Mouse (Mus musculus) midbrain, embryonic 13.5 days (tissue): ENCODE measurements around the gene Tmprss3. TPM values are rescaled to one million over a fixed set of nuclear protein-coding genes. Genes with fewer than 3 reads are reported as not detected.

Experiments
- ATAC-seq: fragments of 200-750 bp; cut with Nextera tagmentation; 2 replicates; pipeline ENCODE4 v1.8.0; 2017; ENCODE audit warnings: mild to moderate bottlenecking, moderate TSS enrichment, moderate library complexity
- H3K27ac ChIP-seq: fragments of 300-500 bp; sonication (generic); 2 replicates; pipeline ENCODE4 v1.5.1; 2015; ENCODE audit warnings: inconsistent platforms, mild to moderate bottlenecking, moderate library complexity
- H3K27me3 ChIP-seq: fragments of 300-500 bp; sonication (generic); 2 replicates; pipeline ENCODE4 v1.6.1; 2015; ENCODE audit warnings: mild to moderate bottlenecking, inconsistent platforms
- H3K36me3 ChIP-seq: fragments of 300-500 bp; sonication (generic); 2 replicates; pipeline ENCODE4 v1.6.1; 2015; ENCODE audit warnings: mild to moderate bottlenecking, inconsistent platforms
- H3K4me1 ChIP-seq: fragments of 300-500 bp; sonication (generic); replicated peaks from 2 replicates; pipeline ENCODE4 v1.6.1; 2015; ENCODE audit warnings: inconsistent platforms
- H3K4me2 ChIP-seq: fragments of 300-500 bp; sonication (generic); replicated peaks from 2 replicates; pipeline ENCODE4 v1.6.1; 2015; ENCODE audit warnings: moderate library complexity, mild to moderate bottlenecking, inconsistent platforms
- H3K4me3 ChIP-seq: fragments of 300-500 bp; sonication (generic); replicated peaks from 2 replicates; pipeline ENCODE4 v1.5.1; 2015; ENCODE audit warnings: mild to moderate bottlenecking, inconsistent platforms
- H3K9ac ChIP-seq: fragments of 300-500 bp; sonication (generic); replicated peaks from 2 replicates; pipeline ENCODE4 v1.6.1; 2015; ENCODE audit warnings: mild to moderate bottlenecking, inconsistent platforms
- H3K9me3 ChIP-seq: fragments of 300-500 bp; sonication (generic); 2 replicates; pipeline ENCODE4 v1.6.1; 2016; ENCODE audit warnings: mild to moderate bottlenecking, inconsistent platforms
- WGBS: fragments of 180-500 bp; shearing (Covaris S2); methylation state at CpG from one replicate; pipeline ENCODE4 v1.1.7; 2015; 5-methylcytosine and 5-hydroxymethylcytosine counted together
- polyA plus RNA-seq: library from polyadenylated mRNA; unstranded; fragments of >200 nt; fragmentation: Nextera tagmentation; extraction: Ambion mirVana; gene quantifications from 2 replicates; pipeline ENCODE4 v1.2.1, GENCODE M21; 2015

Gene Tmprss3
- polyA plus RNA-seq, 1 experiment from 2014 or later = not detected

DNA sequence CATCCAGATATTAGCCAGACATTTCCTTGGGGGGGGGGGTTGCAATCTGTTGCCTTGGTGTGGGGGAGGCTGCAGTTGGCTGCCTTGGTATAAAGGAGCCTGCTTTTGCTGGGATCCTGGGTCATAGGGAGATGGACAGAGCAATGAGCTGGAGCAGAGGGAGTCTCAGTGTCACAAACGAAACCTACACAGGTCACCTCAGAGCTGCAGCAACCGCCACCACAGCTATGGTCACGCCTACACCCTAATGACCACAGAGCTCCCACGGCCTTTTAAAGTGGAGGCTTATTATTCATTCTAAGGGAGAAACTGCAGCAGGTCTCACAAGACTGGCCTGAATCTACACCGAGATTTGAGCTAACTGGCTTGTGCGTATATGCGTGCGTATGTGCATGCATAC is 7.0 kb downstream of the Tmprss3 start:
- Histone ChIP-seq H3K27me3 (no peaks in the 10 kb centered on the region), H3K9me3 (no peaks in the 10 kb centered on the region; the same call in 1 of the 2 replicates), H3K4me2 (no peak overlapping the region), H3K27ac (no peak overlapping the region), H3K4me1 (no peaks in the 10 kb centered on the region), H3K36me3 (no peaks in the 10 kb centered on the region), H3K4me3 (no peak overlapping the region), H3K9ac (no peak overlapping the region)
- ATAC-seq = no peak
- WGBS = 80% methylated on average over 8 of the region's 8 CpGs

DNA sequence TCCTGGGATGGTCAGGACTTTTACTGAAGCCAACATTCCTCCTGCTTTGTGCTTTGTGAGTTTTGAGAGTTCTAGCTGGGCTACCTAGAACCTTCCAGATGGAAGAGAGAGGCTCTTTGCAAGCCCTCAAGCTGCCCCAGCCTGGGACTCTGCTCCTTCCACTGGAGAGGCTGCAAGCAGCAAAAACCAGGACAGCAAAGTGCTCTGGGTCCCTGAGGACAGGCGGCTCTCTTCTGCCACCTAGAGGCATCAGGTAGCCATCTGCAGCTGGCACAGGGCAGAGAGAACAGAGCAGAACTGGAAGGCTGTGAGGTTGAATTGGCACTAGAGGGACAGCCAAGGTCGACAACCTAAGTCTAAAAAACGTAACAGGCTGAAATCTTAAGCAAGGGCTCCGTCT is 11.4 kb downstream of the Tmprss3 start:
- Histone ChIP-seq H3K4me3 (no peak overlapping the region), H3K27ac (no peak overlapping the region), H3K4me2 (no peak overlapping the region), H3K9me3 (no peaks in the 10 kb centered on the region; the same call in 1 of the 2 replicates), H3K9ac (no peak overlapping the region), H3K36me3 (no peaks in the 10 kb centered on the region), H3K27me3 (no peaks in the 10 kb centered on the region), H3K4me1 (no peaks in the 10 kb centered on the region)
- WGBS = 20% methylated on average over 4 of the region's 4 CpGs
- no peak for ATAC-seq

DNA sequence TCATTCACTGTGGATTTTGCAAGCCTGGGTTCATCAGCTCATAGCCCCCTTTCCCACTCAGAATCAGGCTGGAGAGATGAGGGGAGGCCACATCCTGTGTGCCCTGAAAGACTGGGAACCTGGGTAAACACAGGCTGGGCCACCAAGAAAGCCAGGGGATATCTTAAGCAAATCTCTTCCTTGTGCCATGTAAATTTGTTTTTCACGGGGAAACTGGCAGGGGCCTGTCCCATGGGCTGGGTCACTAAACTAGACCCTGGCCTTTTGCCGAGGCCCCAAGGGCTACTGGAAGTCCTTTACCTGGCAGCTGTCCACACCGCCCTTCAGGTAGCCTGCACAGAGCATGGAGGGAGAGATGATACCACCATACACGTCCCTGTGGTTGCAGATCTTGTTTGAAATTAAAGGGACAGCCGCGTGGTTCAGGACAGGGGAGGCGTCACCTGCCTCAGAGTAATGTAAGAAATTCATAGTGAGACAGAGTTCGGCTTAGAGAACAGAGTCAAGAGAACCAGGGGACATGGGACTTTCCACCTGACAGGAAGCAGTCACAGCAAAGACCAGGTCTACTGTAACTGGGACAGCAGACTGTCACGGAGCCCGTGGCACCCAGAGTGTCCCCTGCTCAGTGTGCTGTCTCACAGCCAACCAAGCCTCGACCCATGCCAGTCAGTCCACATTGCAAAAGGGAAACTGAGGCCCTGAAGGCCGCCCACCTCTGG is 14.3 kb downstream of the Tmprss3 start:
- Histone ChIP-seq H3K9me3 (no peaks in the 10 kb centered on the region; the same call in 1 of the 2 replicates), H3K27me3 (no peaks in the 10 kb centered on the region), H3K27ac (no peak overlapping the region), H3K4me1 (no peaks in the 10 kb centered on the region), H3K9ac (no peak overlapping the region), H3K36me3 (no peaks in the 10 kb centered on the region), H3K4me2 (no peak overlapping the region), H3K4me3 (no peak overlapping the region)
- ATAC-seq = no peak
- 86% methylated on average over 12 of the region's 12 CpGs for WGBS

DNA sequence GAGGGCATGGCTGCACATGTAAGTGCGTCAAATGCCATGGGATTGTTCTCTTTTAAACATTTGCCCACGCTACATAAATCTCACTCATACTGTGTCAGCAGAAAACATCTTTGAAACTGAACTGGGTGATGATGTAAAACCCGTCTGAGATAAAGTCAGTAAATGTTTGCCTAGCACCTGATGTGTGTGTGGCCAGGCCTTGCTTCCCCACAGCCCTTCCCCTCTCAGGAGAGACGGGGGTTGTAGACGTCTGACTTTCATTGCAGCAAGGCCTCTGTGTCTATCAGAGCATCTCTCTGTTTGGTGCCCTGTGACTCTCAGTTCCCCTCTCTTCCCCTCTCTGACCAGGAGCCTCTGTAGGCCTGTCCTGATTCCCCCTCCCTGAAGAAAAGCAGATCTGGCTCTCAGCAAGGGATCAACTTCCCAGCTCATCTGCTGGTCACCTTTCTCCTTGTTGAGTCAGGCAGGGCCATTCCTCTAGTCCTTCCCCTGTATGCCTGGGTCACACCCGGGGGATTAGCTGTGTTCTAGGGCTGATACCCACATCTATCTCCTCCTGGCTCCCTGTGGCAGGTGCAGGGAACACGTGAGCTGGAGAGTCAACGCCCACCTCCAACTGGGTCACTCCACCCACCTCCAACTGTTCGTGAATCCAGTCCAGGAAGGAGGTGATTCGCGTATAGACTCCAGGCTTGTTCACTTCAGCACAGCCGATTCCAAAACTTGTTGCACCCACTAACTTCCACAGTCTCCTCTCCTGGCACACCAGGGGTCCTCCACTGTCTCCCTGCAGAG is 15.4 kb downstream of the Tmprss3 start:
- H3K27me3 ChIP-seq = no peaks in the 10 kb centered on the region
- no peak overlapping the region for H3K27ac ChIP-seq
- no peak overlapping the region for H3K4me2 ChIP-seq
- H3K36me3 ChIP-seq = no peaks in the 10 kb centered on the region
- 74% methylated on average over 12 of the region's 12 CpGs for WGBS
- H3K9me3 ChIP-seq = no peaks in the 10 kb centered on the region; the same call in 1 of the 2 replicates
- H3K9ac ChIP-seq = no peak overlapping the region
- ATAC-seq = no peak
- no peaks in the 10 kb centered on the region for H3K4me1 ChIP-seq
- H3K4me3 ChIP-seq = no peak overlapping the region

DNA sequence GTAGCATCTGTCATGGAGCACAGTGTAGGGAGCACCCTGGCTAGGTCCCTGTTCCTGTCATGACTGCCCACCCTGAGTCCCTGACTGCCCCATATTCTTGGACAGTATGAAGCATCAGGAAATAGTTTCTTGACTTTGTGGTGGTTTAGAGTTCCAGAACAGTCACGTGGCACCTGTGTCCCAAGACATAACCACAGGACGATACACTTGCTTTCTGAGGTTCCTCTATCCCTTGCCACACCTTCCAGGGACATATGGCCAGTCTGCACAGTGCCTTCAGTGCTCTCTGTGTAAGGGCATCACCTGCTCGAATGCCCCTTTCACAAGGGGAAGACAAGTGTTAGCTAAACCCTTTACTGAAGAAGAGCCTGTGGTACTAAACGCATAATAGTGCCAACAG is 17.3 kb downstream of the Tmprss3 start:
- WGBS = 88% methylated on average over 4 of the region's 4 CpGs
- Histone ChIP-seq H3K27ac (no peak overlapping the region), H3K4me2 (no peak overlapping the region), H3K9me3 (no peaks in the 10 kb centered on the region), H3K9ac (no peak overlapping the region), H3K27me3 (no peaks in the 10 kb centered on the region), H3K36me3 (no peaks in the 10 kb centered on the region), H3K4me3 (no peak overlapping the region), H3K4me1 (no peaks in the 10 kb centered on the region)
- ATAC-seq = no peak

DNA sequence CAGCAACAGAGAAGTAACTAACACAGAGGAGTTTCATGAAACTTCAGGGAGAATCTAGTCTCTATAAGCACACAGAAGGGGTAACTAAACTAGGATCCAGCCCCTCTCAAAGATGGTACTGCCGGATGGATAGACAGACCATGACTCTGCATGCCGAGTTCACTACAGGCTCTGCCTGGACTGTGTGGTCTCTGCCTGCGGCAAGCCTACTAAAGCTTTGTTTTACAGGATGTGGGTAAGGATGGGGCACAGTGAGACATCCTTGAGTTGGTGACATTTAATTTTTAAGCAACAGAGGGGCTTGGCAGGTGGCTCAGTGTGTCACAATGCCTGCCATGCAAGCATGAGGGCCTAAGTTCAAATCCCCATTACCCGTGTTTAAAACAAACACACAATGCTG is 22.5 kb downstream of the Tmprss3 start:
- H3K27me3 ChIP-seq = no peaks in the 10 kb centered on the region
- no peak for ATAC-seq
- no peak overlapping the region for H3K27ac ChIP-seq
- H3K4me2 ChIP-seq = no peak overlapping the region
- no peaks in the 10 kb centered on the region for H3K36me3 ChIP-seq
- H3K9me3 ChIP-seq = no peaks in the 10 kb centered on the region
- no peaks in the 10 kb centered on the region for H3K4me1 ChIP-seq
- H3K9ac ChIP-seq = no peak overlapping the region
- 95% methylated on average over 4 of the region's 4 CpGs for WGBS
- H3K4me3 ChIP-seq = no peak overlapping the region

DNA sequence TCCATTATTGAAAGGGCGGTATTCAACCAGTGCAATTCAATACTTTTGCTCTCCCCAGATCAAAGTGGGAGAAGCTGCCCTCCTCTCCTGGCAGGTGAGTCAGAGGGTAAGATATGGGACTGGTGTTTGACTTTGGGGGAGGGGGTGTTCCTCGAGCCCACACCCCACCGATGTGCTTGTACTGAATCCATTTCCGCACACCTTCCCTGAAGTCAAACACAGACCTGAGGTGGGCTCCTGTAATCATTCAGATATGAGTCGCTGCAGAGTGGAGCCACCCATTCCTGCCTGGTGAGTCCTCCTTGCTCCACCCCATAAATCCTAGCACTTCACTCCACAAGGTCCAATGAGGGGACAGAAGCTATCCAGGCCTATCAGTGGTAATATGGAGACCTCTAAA is 29.0 kb downstream of the Tmprss3 start:
- Histone ChIP-seq H3K9me3 (no peaks in the 10 kb centered on the region), H3K27ac (no peak overlapping the region), H3K9ac (no peak overlapping the region), H3K36me3 (no peaks in the 10 kb centered on the region), H3K4me1 (no peaks in the 10 kb centered on the region), H3K4me2 (no peak overlapping the region), H3K4me3 (no peak overlapping the region), H3K27me3 (no peaks in the 10 kb centered on the region)
- ATAC-seq = no peak
- WGBS = 85% methylated on average over 5 of the region's 5 CpGs

DNA sequence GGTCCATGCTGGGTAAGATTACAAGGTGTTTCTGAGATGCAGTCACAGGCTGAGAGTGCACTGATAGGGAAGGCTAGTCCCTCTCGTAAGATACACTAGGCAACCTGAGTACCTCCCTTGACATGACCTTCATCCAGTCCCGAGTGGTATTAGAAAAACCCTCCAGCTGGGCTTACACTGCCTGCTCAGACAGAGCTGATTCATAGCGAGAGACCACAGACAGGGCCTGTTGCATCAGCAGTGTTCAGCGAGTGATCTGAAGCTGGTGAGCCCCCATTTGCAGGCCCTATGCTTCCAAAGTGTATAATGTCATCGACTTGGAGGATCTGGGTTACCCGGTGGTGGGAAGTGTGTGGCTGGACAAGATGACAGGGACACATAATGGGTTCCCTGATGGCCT is 33.6 kb downstream of the Tmprss3 start, which contains the start of gene Tff1:
Gene Tff1, minus strand, starts transcription at position 151 of the 400 bp plus-strand sequence.
- Histone ChIP-seq H3K9ac (no peak within 1 kb of the TSS), H3K4me2 (no peak within 1 kb of the TSS), H3K27ac (no peak within 1 kb of the TSS), H3K36me3 (no peaks in the 10 kb centered on the region), H3K4me3 (no peak within 1 kb of the TSS), H3K9me3 (no peaks in the 10 kb centered on the region), H3K27me3 (no peaks in the 10 kb centered on the region), H3K4me1 (no peaks in the 10 kb centered on the region)
- WGBS = 89% methylated on average over 6 of the region's 6 CpGs
- no peak for ATAC-seq

DNA sequence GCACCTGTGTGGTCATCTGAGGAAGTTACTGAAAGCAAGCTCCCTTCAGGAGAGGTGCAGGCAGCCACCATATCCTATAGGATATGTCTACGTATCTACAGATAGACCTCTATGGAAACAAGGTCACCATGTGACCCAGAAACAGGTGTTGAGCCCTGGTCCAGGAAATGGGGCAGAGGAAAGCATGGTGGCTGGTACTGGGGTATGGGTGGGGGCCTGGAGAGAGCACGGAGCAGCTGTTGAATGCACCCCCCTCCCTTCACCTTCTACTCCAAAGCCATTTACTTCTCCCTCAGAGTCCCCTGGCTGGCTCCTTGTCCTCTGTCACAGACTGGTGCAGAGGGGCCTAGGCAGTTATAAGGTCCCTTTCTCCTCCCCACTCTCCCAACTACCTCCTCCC is 35.0 kb downstream of the Tmprss3 start:
- Histone ChIP-seq H3K9me3 (no peaks in the 10 kb centered on the region), H3K27ac (no peak overlapping the region), H3K9ac (no peak overlapping the region), H3K27me3 (no peaks in the 10 kb centered on the region), H3K36me3 (no peaks in the 10 kb centered on the region), H3K4me3 (no peak overlapping the region), H3K4me2 (no peak overlapping the region), H3K4me1 (no peaks in the 10 kb centered on the region)
- 74% methylated on average over 2 of the region's 2 CpGs for WGBS
- no peak for ATAC-seq

DNA sequence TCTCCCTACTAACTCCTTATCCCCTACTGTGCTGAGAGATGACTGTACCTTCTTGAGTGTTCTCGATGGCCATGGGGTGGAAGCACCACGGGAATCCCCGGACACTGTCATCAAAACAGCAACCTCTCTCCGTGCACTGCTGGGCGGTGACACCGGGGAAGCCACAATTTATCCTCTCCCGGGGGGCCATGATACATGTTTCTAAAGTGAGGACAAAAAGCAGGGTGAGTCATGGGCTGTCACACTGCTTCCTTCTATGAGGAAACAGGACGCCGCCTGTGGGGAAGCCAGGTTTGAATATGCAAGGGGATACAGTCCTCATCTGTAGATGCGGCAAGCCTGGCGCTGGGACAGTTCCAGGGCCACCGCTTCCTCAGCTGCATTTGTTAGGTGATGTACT is 36.2 kb downstream of the Tmprss3 start:
- Histone ChIP-seq H3K4me3 (no peak overlapping the region), H3K4me2 (no peak overlapping the region), H3K9ac (no peak overlapping the region), H3K27ac (no peak overlapping the region), H3K9me3 (no peaks in the 10 kb centered on the region), H3K36me3 (no peaks in the 10 kb centered on the region), H3K27me3 (no peaks in the 10 kb centered on the region), H3K4me1 (no peaks in the 10 kb centered on the region)
- no peak for ATAC-seq
- WGBS = 95% methylated on average over 12 of the region's 12 CpGs

DNA sequence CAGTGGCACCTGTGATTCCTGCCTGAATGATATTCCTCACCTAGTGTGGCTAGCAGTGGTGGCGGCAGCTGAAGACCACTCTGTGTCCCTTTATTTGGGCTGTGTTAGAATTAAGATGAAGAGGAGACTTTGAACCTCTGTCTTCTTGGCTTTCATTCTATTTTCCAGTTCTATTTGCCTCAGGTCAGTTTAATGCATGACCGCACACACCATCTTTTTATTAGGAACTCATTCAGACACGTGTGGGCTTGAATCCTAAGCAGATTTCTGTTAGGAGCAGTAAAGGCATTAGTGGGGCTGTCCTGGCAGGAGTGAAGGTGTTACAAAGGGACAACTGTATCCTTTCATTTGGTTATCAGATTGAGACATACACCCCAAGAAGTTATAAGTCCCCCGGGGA is 38.5 kb downstream of the Tmprss3 start:
- no peak for ATAC-seq
- H3K9me3 ChIP-seq = no peaks in the 10 kb centered on the region
- no peak overlapping the region for H3K27ac ChIP-seq
- H3K4me1 ChIP-seq = no peaks in the 10 kb centered on the region
- H3K36me3 ChIP-seq = no peaks in the 10 kb centered on the region
- H3K9ac ChIP-seq = no peak overlapping the region
- WGBS = 62% methylated on average over 4 of the region's 4 CpGs
- H3K4me3 ChIP-seq = no peak overlapping the region
- no peaks in the 10 kb centered on the region for H3K27me3 ChIP-seq
- no peak overlapping the region for H3K4me2 ChIP-seq

DNA sequence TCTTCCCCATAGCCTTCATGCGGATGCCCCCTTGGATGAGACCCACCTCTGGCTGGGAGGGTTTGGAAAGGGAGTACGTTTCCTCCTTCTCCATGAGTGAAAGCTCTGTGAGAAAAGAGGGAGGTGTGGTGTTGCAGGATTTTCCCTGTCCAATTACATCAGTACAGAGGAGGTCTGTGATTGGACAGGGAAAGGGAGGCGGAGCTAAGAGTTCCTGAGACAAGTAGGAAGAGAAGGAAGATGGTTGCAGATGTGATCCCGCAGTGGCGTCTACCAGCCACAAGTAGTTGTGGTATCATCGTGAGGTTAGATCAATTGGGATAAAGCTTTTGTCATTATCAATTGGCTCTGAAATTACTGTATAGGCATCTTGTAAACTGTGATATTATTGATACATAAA is 40.9 kb downstream of the Tmprss3 start:
- H3K27ac ChIP-seq = no peak overlapping the region
- no peaks in the 10 kb centered on the region for H3K36me3 ChIP-seq
- no peak for ATAC-seq
- H3K9ac ChIP-seq = no peak overlapping the region
- no peak overlapping the region for H3K4me2 ChIP-seq
- no peak overlapping the region for H3K4me3 ChIP-seq
- no peaks in the 10 kb centered on the region for H3K27me3 ChIP-seq
- H3K4me1 ChIP-seq = peaks cover under 1% of the 10 kb centered on the region; the same call in 1 of the 2 replicates
- no peaks in the 10 kb centered on the region for H3K9me3 ChIP-seq
- 76% methylated on average over 6 of the region's 6 CpGs for WGBS
